Mouse (Mus musculus): Measurements from ENCODE around the gene Atp13a1.

Gene Atp13a1

DNA sequence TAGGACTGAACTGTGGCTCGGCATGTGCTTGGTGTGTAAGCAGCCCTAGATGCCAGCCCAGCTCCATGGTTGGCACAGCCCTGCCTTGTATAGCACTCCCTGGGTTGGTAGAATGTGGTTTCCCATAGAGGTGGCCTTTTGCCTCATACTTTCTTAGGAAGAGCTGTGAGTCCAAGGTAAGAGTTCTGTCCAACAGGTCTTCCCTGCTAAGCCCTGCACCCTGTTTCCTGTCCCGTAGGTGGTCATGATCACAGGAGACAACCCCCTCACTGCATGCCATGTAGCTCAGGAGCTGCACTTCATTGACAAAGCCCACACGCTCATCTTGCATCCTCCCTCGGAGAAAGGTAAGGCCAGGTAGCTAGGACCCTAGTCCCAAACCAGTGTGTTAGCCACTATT, 10.8 kb downstream of the Atp13a1 start:
- no peak for DNase-seq

DNA sequence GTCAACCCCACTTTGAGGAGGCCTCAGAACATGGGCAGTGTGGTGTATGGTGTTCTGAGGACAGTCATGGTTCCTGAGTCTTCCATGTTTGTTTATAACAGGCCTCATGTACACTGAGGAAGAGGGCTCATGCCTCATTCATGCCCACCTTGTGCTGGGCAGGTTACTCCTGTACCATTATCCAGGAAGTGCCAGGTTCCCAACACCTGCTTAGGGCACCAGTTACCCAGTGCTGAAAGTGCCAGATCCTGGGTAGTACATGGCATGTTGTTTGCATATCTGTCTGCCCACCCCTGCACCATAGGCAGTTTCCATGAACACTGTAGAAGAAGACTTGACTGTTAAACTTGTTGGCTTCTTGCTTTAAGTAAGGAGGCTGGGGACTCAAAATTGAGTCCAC, 11.3 kb downstream of the Atp13a1 start:
- DNase-seq, result no peak

DNA sequence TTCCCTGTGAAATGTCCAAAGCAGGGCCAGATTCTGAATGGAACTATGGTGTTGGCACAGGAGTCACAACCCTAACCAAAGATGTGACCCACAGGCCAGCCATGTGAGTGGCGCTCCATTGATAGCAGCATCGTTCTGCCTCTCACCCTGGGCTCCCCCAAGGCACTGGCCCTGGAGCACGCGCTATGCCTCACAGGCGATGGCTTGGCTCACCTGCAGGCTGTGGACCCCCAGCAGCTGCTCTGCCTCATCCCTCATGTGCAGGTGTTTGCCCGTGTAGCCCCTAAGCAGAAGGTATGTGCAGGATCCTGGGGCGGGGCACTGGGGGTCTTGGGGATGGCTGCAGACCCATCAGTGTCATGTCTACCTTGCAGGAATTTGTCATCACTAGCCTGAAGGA, 12.4 kb downstream of the Atp13a1 start:
- no peak for DNase-seq

DNA sequence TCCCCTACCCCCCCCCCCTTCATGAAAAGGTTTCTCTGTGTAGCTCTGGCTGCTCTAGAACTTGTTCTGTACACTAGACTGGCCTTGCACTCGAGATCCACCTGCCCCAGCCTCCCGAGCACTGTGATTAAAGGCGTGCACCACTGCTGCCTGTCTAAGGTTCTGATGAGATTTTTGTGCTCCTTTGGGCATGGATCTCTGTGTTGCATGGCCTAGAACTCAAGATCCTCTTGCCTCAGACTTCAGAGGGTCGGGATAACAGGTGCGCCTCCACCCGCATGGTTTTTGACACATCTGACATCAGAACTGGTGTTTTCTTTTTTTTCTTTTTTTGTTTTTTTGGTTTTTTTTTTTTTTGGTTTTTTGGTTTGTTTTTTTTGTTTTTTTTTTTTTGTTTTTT, 13.6 kb downstream of the Atp13a1 start:
- no peak for DNase-seq

DNA sequence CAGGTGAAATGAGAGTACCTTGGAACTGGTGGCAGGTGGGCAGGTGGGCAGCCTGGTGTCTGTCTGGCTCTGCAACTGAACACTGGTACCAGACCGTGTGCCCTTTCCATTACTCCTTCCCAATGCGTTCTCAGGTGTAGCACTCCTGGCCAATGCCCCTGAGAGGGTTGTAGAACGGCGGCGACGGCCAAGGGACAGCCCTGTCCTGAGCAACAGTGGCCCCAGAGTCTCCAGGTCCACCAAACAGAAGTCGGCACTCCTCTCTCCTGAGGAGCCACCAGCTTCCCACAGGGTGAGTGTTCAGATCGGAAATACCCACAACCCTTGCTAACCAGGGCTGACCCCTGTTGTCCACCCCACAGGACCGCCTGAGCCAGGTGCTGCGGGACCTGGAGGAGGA, 14.1 kb downstream of the Atp13a1 start:
- no peak for DNase-seq

DNA sequence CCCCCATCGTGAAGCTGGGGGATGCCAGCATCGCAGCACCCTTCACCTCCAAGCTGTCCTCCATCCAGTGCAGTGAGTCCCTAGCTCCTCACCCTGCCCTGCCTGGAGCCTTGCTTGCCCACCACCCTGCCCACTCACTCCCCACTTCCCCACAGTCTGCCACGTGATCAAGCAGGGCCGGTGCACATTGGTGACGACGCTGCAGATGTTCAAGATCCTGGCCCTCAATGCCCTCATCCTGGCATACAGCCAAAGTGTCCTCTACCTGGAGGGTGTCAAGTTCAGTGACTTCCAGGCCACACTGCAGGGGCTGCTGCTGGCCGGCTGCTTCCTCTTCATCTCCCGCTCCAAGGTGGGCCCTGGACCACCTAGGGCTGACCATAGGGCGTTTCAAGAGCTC, 14.5 kb downstream of the Atp13a1 start:
- no peak for DNase-seq

DNA sequence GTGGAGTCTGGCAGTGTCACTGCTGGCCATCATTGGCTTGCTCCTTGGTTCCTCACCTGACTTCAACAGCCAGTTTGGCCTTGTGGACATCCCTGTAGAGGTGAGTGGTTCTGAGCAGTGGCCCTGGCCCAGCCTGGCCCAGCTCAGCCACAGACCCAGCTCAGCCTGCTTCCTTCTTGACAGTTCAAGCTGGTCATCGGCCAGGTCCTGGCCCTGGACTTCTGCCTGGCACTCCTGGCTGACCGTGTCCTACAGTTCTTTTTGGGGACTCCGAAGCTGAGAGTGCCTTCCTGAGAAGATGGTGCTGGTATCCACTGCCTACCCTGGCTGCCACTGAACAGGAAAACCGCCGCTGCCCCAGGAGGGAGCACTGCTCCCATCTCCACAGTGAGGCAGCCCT, 16.3 kb downstream of the Atp13a1 start:
- DNase-seq, result no peak

DNA sequence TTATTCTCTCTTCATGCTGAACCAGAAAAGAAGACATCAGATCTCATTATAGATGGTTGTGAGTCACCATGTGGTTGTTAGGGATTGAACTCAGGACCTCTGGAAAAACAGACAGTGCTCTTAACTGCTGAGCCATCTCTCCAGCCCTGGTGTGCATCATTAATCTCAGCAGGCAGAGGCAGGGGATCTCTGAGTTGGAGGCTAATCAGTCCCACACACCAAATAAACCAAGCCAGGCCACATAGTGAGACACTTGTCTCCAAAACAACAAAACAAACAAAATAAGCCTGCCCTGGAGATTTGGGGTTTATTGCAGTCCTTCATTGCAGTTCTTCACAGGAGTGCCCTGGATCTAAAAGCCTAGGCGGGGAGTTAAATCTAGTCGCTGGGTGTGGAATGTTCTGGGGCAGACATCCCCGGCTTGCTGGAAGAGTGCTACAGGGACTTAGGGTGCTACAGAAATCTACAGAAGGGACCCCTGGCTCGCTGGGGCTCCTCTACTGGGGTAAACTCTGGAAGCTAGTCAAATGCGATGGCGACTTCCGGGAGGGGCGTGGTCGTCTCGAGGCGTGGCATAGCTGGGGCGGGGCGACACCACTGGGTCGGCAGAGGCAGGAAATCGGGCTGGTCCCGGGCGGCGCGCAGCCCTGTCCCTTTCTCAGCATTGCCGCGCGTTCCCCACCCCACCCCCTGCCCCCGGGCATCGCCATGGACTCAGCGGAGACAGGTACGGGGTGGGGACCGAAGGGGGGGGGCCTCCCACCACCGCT, 17.3 kb downstream of the Atp13a1 start, which contains the start of gene Gmip:
Gmip (plus strand) TSS at position 586 of the 770 bp plus-strand sequence.
- no peak for DNase-seq

DNA sequence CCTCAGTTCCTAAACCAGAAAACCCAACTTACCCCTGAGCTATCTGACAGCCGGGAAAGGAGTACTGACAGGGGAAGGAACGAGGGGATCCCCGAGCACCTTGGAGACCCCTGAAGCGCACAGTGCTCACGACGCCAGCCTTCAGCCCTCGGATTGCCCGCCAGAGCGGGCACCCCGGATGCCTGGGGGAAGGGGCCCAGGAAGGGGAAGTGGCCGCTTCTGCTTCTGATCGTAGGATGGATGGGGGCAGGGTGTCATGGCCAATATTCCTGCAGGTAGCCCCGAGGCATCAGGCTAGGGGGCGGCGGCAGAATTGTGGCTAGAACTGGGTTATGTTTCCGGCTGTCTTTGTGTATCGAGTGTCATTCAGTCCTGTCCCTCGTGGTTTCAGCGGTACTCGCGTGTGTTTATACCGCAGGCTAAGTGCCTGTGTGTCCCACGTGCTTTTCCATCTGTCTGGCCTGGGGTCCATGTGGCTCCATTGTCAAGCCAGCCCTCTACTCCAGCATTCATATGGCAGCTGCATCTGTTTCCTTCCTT, 18.0 kb downstream of the Atp13a1 start:
- DNase-seq, result no peak

DNA sequence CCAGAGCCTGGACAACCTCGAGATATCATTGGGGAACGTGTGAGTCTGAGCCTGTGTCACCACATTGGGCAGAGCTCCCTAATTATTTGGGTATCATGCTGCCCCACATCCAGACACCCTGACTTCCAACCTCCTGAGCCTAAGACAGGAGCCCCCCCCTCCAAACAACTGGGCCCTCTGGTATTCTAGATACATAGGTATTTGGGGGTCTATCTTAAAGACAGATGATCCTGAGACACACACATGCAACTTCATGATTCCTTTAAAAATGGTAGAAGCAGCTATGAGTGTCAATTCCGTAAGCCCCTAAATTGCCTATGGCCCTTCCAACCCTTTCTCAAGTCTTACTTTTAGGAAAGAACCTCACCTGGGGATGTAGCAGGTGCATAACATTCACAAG, 18.9 kb downstream of the Atp13a1 start:
- no peak for DNase-seq

DNA sequence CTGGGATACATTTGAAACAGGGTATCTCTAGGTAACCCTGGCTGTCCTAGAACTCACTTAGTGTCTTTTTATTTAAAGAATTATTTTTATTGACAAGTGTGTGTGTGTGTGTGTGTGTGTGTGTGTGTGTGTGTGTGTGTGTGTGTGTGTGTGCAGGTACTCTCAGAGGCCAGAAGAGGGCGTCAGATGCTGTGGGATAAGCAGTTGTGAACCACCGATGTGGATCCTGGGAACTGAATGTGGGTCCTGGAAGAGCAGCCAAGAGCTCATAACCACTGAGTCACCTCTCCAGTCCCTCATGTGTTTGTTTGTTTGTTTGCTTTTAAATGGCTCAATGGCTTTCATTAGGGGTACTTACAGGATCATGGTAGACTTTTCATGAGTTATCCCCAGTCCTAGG, 23.9 kb downstream of the Atp13a1 start:
- no peak for DNase-seq

DNA sequence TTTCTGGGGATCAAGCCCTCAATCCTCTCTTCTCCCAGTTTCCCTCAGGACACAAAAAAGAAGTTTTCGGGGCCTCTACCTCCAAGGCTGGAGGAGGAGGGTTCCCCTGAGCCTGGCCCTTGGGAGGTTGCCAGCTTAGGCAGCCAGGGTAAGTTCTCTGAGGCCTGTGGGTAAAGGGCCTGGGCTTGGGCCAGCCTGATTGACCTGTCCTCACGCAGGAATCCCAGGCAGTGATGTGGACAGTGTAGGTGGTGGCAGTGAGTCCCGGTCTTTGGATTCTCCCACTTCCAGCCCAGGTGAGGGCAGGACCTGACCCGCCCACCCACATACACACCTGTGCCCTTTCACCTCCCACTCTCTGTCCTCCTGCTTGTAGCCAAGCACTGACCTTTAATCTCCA, 24.4 kb downstream of the Atp13a1 start:
- DNase-seq, result no peak

DNA sequence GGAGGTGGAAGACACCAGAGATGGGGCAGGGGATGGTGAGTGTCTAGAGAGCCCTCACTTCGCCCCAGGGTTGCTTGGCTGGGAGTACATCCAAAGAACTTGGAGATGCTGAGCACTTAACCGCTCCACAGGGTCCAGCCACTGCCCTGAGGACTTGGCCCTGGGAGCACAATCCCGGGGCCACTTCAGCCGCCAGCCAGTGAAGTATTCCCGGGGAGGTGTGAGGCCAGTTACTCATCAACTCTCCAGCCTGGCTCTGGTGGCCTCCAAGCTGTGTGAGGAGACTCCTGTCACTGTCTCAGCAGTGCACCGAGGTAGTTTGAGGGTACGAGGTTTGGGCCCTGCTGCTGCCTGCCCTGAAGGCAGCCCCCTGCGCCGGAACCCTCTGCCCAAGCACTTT, 29.5 kb downstream of the Atp13a1 start:
- no peak for DNase-seq

DNA sequence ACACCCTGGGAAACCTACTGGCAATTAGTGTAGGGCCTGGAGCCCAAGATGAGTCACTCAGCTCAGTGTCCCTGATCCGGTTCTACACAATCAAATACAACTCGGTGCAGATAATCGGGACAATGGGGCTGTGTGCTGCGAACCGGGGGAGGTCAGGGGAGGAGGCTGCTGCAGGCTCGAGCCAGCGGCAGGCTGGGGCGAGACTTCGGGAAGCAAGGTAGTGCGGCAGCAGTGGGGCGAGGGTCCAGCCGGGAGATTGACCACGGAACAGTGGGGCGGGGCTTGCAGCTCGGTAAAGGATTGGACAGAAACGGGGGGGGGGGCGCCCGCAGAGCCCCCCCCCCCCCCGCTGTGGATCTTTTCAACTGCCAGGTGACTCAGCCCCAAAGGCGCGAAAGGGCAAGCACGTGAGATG, 31.0 kb downstream of the Atp13a1 start:
- DNase-seq, result no peak

DNA sequence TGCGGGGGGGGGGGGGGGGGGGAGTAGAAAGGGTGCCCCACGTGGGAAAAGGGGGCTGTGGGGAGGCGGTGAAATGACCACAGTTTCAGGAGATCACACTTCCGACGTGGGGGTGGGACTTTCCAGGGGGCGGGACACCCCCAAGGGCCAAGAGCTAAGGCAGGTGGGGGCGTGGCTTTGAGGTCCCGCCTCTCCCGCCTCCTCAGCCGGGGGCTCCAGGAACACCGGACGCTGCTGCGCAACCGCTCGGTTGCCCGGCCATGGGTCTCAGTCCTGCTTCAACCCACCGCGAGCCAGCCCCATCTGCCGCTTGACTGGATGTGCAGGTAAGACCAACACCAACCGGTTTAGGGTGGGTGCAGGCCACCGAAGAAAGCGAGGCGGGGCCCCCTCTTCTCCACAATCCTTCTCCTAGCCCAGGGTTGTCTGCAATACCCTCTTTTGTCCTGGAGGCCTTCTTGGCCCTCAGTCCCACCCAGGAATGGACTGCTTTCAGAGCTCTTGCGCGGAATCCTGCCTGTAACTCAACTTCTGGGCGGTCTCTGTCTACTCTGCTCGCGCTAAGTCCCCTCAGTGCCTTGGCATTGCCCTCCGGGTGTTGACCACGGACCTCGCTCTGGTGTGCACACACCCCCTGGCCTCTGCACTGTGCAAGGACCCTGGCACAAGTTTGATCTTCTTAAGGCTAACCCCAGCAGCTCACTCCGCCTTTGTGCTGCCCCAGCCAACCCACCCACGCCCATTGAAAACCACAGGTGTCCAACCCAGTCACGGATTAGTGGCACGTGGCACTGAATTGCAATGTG, 31.6 kb downstream of the Atp13a1 start, which contains the start of gene Lpar2:
Lpar2 (plus strand) TSS at position 44 of the 806 bp plus-strand sequence.
- DNase-seq, result no peak

DNA sequence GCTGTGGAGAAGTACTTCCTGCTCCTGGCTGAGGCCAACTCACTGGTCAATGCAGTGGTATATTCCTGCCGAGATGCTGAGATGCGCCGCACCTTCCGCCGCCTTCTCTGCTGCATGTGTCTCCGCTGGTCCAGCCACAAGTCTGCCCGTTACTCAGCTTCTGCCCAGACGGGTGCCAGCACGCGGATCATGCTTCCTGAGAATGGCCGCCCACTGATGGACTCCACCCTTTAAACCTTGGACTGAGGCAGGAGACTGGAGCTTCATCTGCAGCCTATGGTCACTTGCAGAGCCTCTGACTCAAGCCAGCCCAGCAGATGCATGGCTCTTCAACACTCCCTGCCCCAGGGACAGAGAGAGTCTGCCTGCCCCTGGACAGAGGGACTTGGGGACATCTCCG, 35.4 kb downstream of the Atp13a1 start:
- no peak for DNase-seq

DNA sequence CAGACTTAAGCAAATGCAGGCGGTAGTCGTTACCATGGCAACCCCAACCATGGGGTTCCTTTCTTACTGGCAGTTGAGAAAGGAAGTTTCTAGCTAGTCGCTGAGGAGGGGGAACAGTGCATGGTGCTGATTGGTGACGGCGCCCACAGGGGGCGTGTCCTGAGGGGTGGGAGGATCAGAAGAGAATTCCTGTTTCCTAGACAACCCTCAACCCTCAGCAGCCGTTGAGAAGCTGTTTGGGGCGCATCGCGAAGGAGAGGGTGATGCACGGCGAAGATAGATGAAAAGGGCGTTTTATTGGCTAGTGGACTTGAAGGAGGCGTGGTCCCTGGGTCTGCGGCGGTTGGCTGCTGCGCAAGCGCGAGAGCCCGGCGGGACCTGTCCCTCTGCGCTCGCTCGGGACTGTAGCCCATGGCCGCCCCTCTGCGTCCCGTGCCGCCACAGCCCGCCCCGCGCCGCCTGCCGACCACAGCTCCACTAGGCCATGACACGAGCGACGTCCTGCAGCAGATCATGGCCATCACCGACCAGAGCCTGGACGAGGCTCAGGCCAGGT, 41.4 kb downstream of the Atp13a1 start, which contains the start of gene Pbx4:
Pbx4 (plus strand) TSS at position 194 of the 556 bp plus-strand sequence.
- DNase-seq, result peak; percentile 76

DNA sequence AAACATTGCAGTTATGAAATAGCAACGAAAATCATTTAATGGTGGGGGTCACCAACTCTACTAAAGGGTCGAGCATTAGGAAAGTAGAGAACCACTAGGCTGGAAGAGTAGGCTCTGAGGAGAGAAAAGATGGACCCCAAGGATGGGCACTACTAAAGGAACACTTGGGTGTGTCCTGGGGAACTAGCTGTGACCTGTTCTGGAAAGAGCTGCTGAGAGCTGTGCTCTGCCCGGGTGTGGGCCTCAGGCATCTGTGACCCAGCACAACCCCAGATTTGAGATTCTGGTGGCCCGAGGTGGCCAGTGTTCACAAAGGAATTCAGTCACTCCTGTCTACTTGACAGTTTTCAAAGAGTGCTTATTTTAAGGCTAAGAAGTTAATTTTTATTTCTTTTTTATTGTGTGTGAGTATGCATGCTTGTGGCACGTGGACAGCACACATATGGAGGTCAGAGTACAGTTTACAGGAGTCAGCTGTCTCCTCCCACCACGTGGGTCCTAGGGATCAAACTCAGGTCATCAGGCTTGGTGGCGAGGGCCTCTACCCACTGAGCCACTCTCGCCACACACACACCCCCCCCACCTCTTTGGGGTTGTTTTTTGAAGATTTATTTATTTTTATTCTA, 46.2 kb downstream of the Atp13a1 start:
- no peak for DNase-seq

DNA sequence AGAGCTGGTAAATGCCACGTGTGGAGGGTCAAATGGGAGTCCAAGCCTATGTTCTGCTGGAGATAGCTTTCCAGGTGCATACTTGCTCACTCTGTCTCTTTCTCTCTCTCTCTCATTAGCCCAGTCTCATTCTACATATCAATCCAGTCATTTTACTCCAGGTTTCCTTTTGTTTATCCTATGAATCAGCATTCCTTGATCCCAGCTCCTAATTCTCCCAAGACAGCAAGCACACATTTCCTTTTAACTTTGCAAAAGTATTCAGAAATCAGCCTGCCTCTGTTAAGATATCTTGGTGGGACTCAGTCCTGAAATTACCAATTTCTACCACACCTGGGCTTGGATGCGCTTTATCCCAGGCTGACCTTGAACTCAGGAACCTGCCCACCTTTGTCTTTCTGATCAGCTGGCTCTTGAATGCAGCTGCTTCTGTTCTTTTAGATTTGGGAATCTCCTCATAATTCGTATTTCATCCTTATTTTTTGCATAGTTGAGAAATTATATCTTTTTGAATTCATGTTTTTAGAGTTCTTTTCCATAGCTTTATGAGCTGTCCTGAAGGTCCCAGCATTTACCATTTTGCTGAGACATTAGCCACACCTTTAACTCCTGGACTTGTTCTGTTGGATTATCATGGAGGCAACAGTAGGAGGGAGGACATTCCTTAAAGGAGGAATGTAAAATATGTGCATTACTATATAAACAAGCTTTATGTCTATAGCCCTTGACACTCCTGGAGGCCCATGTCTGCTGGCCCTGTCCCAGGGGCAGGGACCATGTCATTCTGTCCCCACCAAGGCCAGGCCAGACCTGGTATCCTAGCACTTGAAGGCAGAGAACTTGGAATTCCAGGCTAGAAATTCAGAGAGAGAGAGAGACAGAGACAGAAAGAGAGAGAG, 56.5 kb downstream of the Atp13a1 start:
- DNase-seq, result no peak

DNA sequence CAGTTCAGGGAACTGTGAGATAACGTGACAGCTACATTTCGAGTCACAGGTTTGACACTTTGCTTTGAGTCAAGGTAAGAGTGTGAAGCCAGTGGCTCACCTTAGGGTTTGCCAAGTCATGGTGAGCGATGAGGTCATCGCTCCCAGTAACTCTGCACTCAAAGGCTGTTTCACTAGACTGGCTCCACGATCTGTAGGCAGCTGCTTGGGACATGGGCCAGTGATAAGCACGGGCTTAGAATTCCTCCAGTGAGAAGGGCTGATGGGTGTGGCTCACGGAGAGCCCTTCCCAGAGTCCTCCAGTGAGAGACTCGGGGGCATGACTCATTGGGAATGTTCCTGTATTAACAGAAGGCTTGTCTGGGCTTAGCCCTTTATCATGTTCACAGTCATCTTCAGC, 58.0 kb downstream of the Atp13a1 start:
- no peak for DNase-seq

DNA sequence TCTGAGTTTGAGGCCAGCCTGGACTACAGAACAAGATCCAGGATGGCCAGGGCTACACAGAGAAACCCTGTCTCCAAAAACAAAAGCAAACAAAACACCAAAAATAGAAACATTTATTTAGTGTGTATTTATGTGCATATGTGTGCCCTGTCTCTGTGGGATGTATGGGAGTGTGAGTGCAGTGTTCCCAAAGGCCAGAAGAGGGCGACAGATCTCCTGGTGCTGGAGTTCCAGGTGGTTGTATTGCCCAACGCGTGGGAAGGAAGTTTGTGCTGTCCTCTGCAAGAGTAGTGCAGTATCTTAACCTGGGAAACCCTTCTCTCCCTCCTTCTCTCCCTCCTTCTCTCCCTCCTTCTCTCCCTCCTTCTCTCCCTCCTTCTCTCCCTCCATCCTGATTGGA, 58.9 kb downstream of the Atp13a1 start:
- DNase-seq, result no peak

DNA sequence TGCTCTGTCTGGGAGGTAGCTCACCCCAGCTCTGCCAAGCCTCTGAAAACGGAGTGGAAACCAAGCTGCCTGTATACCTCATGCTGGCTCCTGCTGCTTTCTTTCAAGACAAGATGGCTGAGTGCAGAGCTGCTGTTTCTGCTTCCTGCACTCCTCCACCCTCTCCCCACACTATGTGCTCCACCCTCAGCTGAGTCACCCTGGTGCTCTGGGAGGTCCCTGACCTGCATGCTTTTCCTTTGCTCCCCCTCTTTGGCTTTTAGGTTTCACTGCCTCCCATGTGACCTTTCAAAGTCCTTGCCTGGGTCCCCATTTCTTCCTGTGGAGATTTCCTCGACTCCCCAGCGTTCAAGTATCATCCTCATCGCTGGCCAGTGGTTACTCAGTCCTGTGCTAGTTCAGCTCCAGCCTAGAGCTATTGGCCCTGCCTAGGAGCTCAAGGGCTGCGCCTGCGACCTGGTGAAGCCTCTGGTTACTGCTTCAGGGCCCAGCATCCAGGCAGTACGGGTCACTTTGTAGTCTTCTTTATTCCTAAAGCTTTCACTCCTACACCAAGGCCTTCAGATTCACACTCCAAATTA, 60.1 kb downstream of the Atp13a1 start:
- no peak for DNase-seq

Data from cerebellum, adult 8-10 months (tissue).